Mouse (Mus musculus) kidney, adult 2 months (tissue): ENCODE measurements around the gene Ccpg1os.

Source experiments
- CTCF ChIP-seq: fragments of 200-500 bp; conservative IDR thresholded peaks from 2 replicates; pipeline ENCODE4 v1.5.1; 2011; ENCODE audit warnings: low read depth, mild to moderate bottlenecking, control low read depth, low read length, moderate library complexity, mixed read lengths; ENCODE audit not compliant: insufficient read depth, insufficient read length
- POLR2A ChIP-seq: fragments of 200-500 bp; IDR thresholded peaks from one replicate; pipeline ENCODE4 v1.6.1; 2011; ENCODE audit warnings: low read depth, low read length, control low read depth

- TF ChIP-seq CTCF = no peak
- TF ChIP-seq POLR2A = no peak
Measured at GRCm38 (mm10) chr9:72974734-72975133, 10.4 kb downstream of the Ccpg1os start.
